Mouse (Mus musculus) embryonic facial prominence, embryonic 10.5 days (tissue): Measurements from ENCODE around the gene Nr5a2. TPM values are rescaled to one million over a fixed set of nuclear protein-coding genes. Genes with fewer than 3 reads are reported as not detected.

Experiments
- DNase-seq: peaks from one replicate; pipeline ENCODE4 v3.0.0-alpha.2; 2017; ENCODE audit warnings: low spot score
- H3K27ac ChIP-seq: fragments of 300-500 bp; sonication (generic); replicated peaks from 2 replicates; pipeline ENCODE4 v1.5.1; 2016; ENCODE audit warnings: mild to moderate bottlenecking
- H3K27me3 ChIP-seq: fragments of 300-500 bp; sonication (generic); replicated peaks from 2 replicates; pipeline ENCODE4 v1.6.1; 2016; ENCODE audit warnings: low read depth, mild to moderate bottlenecking; ENCODE audit not compliant: poor library complexity, severe bottlenecking
- H3K36me3 ChIP-seq: fragments of 300-500 bp; sonication (generic); replicated peaks from 2 replicates; pipeline ENCODE4 v1.6.1; 2016; ENCODE audit warnings: mild to moderate bottlenecking, moderate library complexity
- H3K4me1 ChIP-seq: fragments of 300-500 bp; sonication (generic); 2 replicates; pipeline ENCODE4 v1.6.1; 2016
- H3K4me3 ChIP-seq: fragments of 300-500 bp; sonication (generic); 2 replicates; pipeline ENCODE4 v1.5.1; 2016; ENCODE audit warnings: mild to moderate bottlenecking, moderate library complexity
- H3K9me3 ChIP-seq: fragments of 300-500 bp; sonication (generic); 2 replicates; pipeline ENCODE4 v1.6.1; 2016; ENCODE audit warnings: mild to moderate bottlenecking
- WGBS: fragments of 180-500 bp; shearing (Covaris S2); methylation state at CpG from one replicate; pipeline ENCODE4 v1.1.7; 2016; 5-methylcytosine and 5-hydroxymethylcytosine counted together
- polyA plus RNA-seq: library from polyadenylated mRNA; unstranded; fragments of >200 nt; fragmentation: Nextera tagmentation; extraction: Ambion mirVana; gene quantifications from 2 replicates; pipeline ENCODE4 v1.2.1, GENCODE M21; 2016

Nr5a2 gene
- polyA plus RNA-seq, 1 experiment from 2014 or later, result 1.3 TPM

DNA sequence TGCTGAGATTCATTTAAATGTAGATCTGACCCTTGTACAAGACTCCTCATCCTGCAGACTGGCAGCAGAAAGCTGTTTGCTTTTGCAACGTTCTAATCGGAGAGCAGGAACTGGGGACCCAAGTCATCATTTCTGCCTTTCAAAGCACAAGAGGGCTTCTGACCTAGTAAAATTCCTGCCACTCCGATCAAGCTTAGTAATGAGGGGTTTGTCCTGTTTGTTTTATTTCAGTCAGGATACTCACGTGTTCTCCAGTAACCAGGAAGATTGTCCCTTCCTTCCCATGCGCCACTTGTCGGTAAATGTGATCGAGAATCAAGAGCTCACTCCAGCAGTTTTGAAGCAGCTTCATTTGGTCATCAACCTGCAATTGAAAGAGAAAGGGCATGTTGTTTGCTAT lies 69.8 kb downstream of the Nr5a2 start:
- no peaks in the 10 kb centered on the region for H3K27me3 ChIP-seq
- 79% methylated on average over 7 of the region's 7 CpGs for WGBS
- H3K4me1 ChIP-seq, result peaks cover 4% of the 10 kb centered on the region
- no peaks in the 10 kb centered on the region for H3K36me3 ChIP-seq
- no peak for DNase-seq
- no peak overlapping the region for H3K27ac ChIP-seq
- no peak overlapping the region for H3K4me3 ChIP-seq
- no peaks in the 10 kb centered on the region for H3K9me3 ChIP-seq

DNA sequence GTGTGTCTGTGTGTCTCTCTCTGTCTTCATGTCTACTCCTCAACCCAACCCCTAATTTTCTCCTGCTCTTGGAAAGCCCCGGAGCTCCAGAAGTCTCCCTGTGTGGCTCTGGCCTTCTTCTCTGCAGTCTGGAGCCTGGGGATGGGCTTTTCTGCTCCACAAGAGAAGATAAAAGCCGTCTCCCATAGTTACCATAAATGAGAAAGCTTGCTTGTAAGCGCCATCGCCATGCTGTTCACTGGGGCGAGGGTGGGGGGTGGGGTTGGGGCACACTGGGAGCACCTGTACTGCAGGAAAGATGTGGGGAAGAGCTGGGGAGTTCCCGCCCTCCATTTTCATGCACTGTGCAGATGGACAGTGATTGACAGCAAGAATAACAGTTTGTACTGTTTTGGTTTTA lies 71.5 kb downstream of the Nr5a2 start:
- H3K27ac ChIP-seq, result no peak overlapping the region
- no peaks in the 10 kb centered on the region for H3K36me3 ChIP-seq
- no peak overlapping the region for H3K4me3 ChIP-seq
- H3K27me3 ChIP-seq, result no peaks in the 10 kb centered on the region
- DNase-seq, result no peak
- peaks cover 4% of the 10 kb centered on the region for H3K4me1 ChIP-seq
- 63% methylated on average over 6 of the region's 6 CpGs for WGBS
- no peaks in the 10 kb centered on the region for H3K9me3 ChIP-seq

DNA sequence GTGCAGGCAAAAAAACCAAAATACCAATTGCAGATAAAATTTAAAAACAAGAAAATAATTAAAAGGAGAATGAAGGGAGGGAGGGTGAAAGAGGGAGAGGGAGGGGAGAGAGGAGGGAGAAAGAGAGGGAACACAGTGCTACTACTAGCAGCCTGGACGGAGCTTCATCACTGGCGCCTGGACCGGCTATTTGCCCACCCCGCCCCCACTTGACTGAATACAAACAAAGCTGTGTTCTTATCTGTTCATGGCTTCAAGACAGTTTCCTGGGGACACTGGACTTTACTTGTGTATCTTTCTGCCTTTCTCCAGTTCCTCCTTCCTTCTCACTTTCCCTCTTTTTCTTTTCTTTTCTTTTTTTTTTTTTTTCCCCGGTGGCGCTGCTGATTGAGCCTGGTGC lies 73.6 kb downstream of the Nr5a2 start:
- H3K27me3 ChIP-seq, result no peaks in the 10 kb centered on the region
- no peaks in the 10 kb centered on the region for H3K9me3 ChIP-seq
- H3K4me3 ChIP-seq, result no peak overlapping the region
- 39% methylated on average over 6 of the region's 6 CpGs for WGBS
- DNase-seq, result no peak
- no peaks in the 10 kb centered on the region for H3K36me3 ChIP-seq
- H3K4me1 ChIP-seq, result peaks cover 4% of the 10 kb centered on the region
- H3K27ac ChIP-seq, result no peak overlapping the region

DNA sequence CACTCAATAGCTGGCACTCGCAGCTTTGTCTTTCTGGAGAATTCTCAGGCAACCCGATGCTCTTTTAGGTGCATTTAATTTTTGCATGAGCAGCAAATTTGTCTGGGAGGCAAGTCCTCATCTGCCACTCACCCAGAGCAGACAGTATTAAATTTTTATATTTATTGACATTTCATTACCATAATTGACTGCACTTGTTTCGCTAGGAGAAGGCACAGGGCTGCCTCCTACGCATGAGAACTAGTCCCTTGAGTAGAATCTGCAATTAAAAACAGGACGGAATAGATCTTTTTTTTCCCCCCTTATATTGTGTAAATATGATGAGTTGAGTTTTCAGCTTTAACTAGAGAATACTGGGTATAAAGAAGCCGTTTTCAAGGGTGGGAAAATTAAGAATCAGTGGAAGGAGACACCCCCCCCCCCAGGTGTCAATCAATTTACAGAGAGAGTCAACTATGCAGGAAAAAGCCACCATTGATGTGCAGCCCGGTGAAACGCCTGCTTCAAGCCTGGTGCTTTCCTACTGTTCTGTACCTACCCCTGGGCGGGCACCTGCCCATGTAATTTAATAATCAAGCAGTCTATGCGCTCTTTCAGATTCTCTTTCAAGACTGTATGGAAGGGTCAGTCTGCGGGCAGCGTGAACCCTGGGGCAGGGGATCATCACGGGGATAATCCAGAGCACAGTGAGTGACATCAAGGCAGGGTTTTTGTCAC lies 76.6 kb downstream of the Nr5a2 start:
- Histone ChIP-seq H3K27ac (no peak overlapping the region), H3K4me1 (peaks cover under 1% of the 10 kb centered on the region), H3K36me3 (no peaks in the 10 kb centered on the region), H3K27me3 (no peaks in the 10 kb centered on the region), H3K4me3 (no peak overlapping the region), H3K9me3 (no peaks in the 10 kb centered on the region)
- 78% methylated on average over 13 of the region's 13 CpGs for WGBS
- no peak for DNase-seq

DNA sequence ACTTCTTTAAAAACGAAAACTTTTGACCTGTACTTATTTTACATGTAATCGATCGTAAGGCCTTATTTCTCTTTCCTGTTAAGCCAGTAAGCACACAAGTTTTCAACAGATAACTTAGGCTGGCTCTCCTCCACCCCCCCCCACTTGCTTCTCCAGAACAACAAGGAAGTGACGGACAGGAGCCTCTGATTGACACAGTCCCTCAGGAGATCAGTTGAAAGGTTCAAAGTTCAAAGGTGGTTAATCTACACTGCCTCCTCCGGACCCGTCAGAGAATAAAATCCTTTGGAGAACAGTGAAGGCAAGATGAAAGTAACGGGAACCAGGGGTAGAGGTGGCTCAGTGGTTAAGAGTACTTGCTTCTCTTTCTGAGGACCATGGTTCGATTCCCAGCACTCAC lies 80.0 kb downstream of the Nr5a2 start:
- WGBS, result 77% methylated on average over 8 of the region's 8 CpGs
- Histone ChIP-seq H3K36me3 (no peaks in the 10 kb centered on the region), H3K4me1 (no peaks in the 10 kb centered on the region), H3K4me3 (no peak overlapping the region), H3K27me3 (no peaks in the 10 kb centered on the region), H3K27ac (no peak overlapping the region), H3K9me3 (no peaks in the 10 kb centered on the region)
- no peak for DNase-seq

DNA sequence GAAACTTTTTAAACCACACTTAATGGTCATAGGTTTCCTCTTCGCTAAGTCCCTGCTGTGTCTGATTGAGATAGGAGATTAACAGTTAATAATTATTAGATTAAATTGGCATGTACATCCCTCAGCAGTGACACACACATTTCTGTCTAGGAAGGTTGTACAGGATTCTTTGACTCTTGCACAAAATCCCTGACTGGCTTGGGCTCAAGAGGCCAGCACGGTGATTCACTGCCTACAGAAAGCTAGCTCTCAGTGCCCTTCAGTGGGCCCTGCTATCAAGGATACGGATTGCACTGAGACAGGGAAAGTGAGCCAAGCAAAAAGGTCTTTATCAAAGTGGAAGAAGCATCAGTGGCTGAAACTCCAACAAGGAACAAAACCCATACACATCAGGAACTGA lies 85.2 kb downstream of the Nr5a2 start:
- no peak overlapping the region for H3K27ac ChIP-seq
- WGBS, result 90% methylated on average over 3 of the region's 3 CpGs
- no peaks in the 10 kb centered on the region for H3K4me1 ChIP-seq
- no peak overlapping the region for H3K4me3 ChIP-seq
- no peaks in the 10 kb centered on the region for H3K36me3 ChIP-seq
- H3K27me3 ChIP-seq, result no peaks in the 10 kb centered on the region
- no peaks in the 10 kb centered on the region for H3K9me3 ChIP-seq
- DNase-seq, result no peak

DNA sequence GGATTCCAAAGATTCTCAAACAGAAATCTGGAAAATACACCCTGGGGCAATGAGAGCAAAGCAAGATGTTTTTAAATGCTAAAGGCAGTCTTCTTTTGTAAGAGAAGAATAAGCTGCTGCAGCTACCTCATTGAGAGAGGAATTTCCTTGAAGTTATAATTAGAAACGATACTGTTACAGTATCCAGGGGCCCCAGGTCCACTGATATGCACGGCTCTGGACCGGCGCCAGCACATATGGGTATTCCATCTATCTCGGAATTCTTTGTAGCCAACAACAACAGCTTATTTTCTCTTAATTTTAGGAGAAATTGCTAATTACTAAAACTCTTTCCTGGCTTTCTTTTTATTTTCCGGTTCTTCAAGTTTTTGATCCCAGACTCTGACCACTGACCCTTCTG lies 91.3 kb downstream of the Nr5a2 start:
- DNase-seq, result no peak
- Histone ChIP-seq H3K4me1 (peaks cover 5% of the 10 kb centered on the region; the same call in 1 of the 2 replicates), H3K4me3 (no peak overlapping the region), H3K9me3 (no peaks in the 10 kb centered on the region), H3K27me3 (no peaks in the 10 kb centered on the region), H3K27ac (no peak overlapping the region), H3K36me3 (no peaks in the 10 kb centered on the region)
- WGBS, result 76% methylated on average over 6 of the region's 6 CpGs

DNA sequence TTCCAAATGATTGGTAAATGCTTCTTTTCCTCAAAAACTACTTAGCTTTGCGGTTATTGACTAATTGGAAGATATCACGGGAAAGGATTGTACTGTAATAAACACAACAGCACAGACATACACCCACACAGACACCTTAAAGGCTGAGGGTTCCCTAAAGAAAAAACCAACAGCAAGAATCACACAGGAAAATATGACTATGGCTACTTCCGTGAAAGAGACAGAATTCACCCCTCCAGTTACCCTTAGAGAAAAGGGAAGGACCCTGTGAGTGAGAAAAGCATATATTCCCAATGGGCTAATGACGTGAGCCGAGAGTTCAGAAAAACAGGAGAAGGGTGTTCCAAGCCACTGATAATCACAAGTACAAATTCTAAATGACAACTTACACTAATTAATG lies 92.0 kb downstream of the Nr5a2 start:
- DNase-seq, result no peak
- 81% methylated on average over 5 of the region's 5 CpGs for WGBS

DNA sequence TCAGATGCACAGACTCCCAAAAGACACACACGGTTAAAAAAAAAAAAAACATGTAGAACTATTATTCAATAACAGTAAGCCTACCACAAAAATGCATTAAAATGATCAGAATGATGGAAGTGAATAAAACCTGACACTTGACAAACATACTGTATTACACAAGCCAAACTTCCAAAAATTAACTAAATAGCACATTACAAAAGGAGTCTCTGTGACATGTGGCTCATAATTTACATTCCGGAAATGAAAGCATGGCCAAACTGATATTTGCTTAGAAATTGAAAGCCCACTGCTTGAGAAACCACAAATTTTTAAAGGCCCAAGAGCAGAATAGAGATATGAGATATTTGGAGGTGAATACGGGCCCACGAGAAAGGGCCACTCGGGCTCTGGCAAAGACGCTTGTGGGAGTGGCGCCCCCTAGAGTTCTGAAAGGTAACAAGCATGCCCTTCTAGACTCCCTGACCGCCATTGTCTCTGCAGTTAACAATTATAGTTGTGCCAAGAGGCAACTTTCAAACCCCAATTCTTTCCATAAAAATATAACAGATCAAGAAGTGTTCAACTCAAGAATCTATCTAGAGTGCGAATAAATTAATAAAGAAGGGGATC lies 93.7 kb downstream of the Nr5a2 start:
- H3K4me3 ChIP-seq, result no peak overlapping the region
- no peak overlapping the region for H3K27ac ChIP-seq
- WGBS, result 71% methylated on average over 9 of the region's 9 CpGs
- no peaks in the 10 kb centered on the region for H3K9me3 ChIP-seq
- no peaks in the 10 kb centered on the region for H3K27me3 ChIP-seq
- H3K4me1 ChIP-seq, result peaks cover 5% of the 10 kb centered on the region; the same call in 1 of the 2 replicates
- H3K36me3 ChIP-seq, result no peaks in the 10 kb centered on the region
- no peak for DNase-seq

More for the DNA sequence above, 92.0 kb downstream of the Nr5a2 start:
- H3K4me1 ChIP-seq, result peaks cover 5% of the 10 kb centered on the region; the same call in 1 of the 2 replicates
- no peaks in the 10 kb centered on the region for H3K27me3 ChIP-seq
- no peak overlapping the region for H3K27ac ChIP-seq
- no peaks in the 10 kb centered on the region for H3K9me3 ChIP-seq
- H3K36me3 ChIP-seq, result no peaks in the 10 kb centered on the region
- no peak overlapping the region for H3K4me3 ChIP-seq

DNA sequence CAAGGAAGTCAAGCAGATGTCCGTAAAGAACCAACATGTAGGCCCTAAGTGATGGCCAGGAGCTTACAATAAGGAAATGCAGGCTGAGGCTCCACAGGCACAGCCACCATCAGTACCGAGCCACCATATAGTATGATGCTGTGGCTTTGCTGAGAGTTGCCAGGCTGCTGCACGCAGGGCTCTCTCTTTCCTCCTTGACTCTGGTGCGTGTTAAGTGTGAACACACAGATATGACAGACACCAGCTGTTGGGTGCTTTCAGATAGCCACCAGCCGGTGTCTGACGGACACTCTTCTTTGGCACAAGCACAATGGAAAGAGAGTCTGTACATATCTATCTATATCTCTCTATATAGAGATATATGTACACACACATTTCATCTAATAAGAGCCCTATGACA lies 97.0 kb downstream of the Nr5a2 start:
- Histone ChIP-seq H3K27ac (no peak overlapping the region), H3K9me3 (no peaks in the 10 kb centered on the region), H3K27me3 (no peaks in the 10 kb centered on the region), H3K4me3 (no peak overlapping the region), H3K36me3 (no peaks in the 10 kb centered on the region), H3K4me1 (peaks cover 22% of the 10 kb centered on the region)
- DNase-seq, result no peak
- WGBS, result 94% methylated on average over 6 of the region's 6 CpGs

DNA sequence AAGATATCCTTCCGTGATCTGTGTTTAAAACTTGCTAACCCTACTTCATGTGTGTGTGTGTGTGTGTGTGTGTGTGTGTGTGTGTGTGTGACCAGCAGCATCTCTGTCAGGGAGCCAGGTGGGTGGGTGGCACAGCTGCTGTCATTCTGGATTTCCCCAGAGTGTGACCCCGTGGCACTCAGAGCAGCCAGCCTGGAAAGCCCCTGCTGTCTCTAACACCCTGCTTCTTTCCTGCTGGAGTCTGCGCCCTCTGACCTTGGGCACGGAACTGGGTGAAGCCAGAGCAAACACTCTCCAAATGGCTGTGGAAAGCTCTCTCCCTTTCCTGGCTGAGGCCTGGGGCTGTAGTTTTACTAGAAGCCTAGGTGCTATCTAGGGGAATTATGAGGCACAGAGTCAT lies 100.8 kb downstream of the Nr5a2 start:
- Histone ChIP-seq H3K27ac (no peak overlapping the region), H3K4me3 (no peak overlapping the region), H3K27me3 (no peaks in the 10 kb centered on the region), H3K4me1 (peaks cover 23% of the 10 kb centered on the region), H3K36me3 (no peaks in the 10 kb centered on the region), H3K9me3 (no peaks in the 10 kb centered on the region)
- DNase-seq, result peak; percentile 32
- 42% methylated on average over 4 of the region's 4 CpGs for WGBS

DNA sequence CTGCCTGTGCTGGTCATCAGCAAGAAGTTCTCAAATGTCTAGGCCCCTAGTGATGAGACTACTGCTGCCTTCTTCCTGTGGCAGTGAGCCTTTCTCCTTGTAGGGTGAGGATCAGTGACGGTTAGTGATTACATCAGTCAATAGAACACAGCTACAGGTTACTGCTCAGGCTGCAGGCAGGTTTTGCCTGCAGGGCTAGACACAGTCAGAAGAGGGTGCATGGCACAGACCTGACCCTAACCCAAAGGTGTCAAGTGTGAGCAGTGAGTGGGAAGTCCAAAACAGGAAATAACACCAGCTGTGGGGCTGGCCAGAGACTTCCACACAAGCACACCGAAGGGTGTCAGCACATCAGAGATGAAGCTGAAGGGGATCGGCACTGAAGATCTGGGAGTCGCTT lies 101.5 kb downstream of the Nr5a2 start:
- H3K4me3 ChIP-seq, result no peak overlapping the region
- no peak overlapping the region for H3K27ac ChIP-seq
- DNase-seq, result no peak
- peaks cover 23% of the 10 kb centered on the region for H3K4me1 ChIP-seq
- no peaks in the 10 kb centered on the region for H3K9me3 ChIP-seq
- no peaks in the 10 kb centered on the region for H3K27me3 ChIP-seq
- 61% methylated on average over 4 of the region's 4 CpGs for WGBS
- no peaks in the 10 kb centered on the region for H3K36me3 ChIP-seq

DNA sequence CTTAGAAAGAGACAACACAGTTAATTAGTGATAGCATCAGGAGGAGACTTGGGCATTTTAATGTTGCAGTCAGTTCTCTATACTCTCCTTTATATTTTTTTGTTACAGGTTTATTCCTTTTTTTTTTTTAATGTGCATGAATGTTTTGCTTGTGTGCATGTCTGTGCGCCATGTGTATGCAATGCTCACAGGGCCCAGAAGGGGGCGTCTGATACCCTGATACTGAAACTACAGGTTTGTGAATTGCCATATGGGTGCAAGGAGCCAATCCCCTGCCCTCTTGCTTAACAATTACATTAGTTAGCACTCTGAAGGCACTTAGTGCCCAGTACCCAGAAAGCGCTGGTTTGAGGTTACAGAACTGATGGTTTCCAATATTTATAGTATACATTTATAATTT lies 104.1 kb downstream of the Nr5a2 start:
- Histone ChIP-seq H3K4me1 (peaks cover 23% of the 10 kb centered on the region), H3K4me3 (no peak overlapping the region), H3K9me3 (no peaks in the 10 kb centered on the region), H3K27ac (no peak overlapping the region), H3K27me3 (no peaks in the 10 kb centered on the region), H3K36me3 (no peaks in the 10 kb centered on the region)
- WGBS, result 89% methylated on average over 3 of the region's 3 CpGs
- DNase-seq, result no peak
